Comparison of ENCODE assay signal across 12 mouse cellular contexts in genomic region chr13:107804418-107804817, GRCm38 (mm10).
DNase-seq lines count a peak whose midpoint lies in the region; ATAC-seq and TF ChIP-seq lines count a peak whose summit lies in the region.
"Had no signal": no experiment of that assay in that cellular context is flagged by ENCODE, and none has a peak within 500 bp of the region (broad histone marks: within the 10 kb centered on the region; RNA-seq: fewer than 3 reads in every experiment).

No protein-coding gene starts in this region.

- H3K27me3 ChIP-seq in Patski, result no peaks in the 10 kb centered on the region

- in situ Hi-C loops in Patski (cut with MboI; ENCODE audit: low pct_unique_long_range_greater_than_20kb), result no loop called here

- no peak overlapping the region for H3K27ac ChIP-seq in layer of hippocampus, adult 2 months

- no peak for ATAC-seq in Patski
- ATAC-seq: inflammation-experienced regulatory T-cells, adult 6 months had no signal

- DNase-seq in cerebellum, postnatal 10 days, result peak; percentile 28 to 33
- DNase-seq in cerebellum, postnatal 36 days, result no peak
- DNase-seq in layer of hippocampus, adult 2 months (ENCODE audit: low spot score in 2 of 2), result no peak
- no peak for DNase-seq in layer of hippocampus, adult 18-20 months (ENCODE audit: low spot score in 2 of 2)
- DNase-seq in 3T3-L1 (ENCODE audit: low read depth, low spot score) (peak; percentile 19), Patski (ENCODE audit: low read depth, low spot score) (no peak)
- no peak for DNase-seq in ovary, postnatal 10 days (ENCODE audit: low spot score)
- DNase-seq in left cerebral cortex, postnatal 36 days (ENCODE audit: low spot score in 2 of 2), result no peak
- DNase-seq: adrenal gland, postnatal 36 days; cerebellum, adult 2 months; thymus, postnatal 36 days had no signal

- CTCF ChIA-PET in Patski (lab: Charles Lee), result interaction anchor here (0.9 to 1.5 kb wide), 3 partner anchors 12 to 64 kb away, joined by 3 to 5 read pairs (median 4); no protein-coding TSS in a partner anchor

- intact Hi-C loops in left cerebral cortex, postnatal 36 days (cut with DNase I), result no loop called here

- POLR2A ChIA-PET in Patski (lab: Charles Lee), result interaction anchor here (0.6 to 0.8 kb wide), 2 partner anchors 10 to 12 kb away, joined by 3 read pairs; no protein-coding TSS in a partner anchor

- peak; percentile 61 for TF ChIP-seq CTCF in layer of hippocampus, adult 2 months (conservative IDR thresholded peaks at IDR 0.05)
- TF ChIP-seq CTCF in Patski (IDR thresholded peaks at IDR 0.05), result peak; percentile 43

- no peak overlapping the region for H3K4me3 ChIP-seq in layer of hippocampus, adult 2 months

Comparison
In these comparisons a context has a peak if more than half of its experiments do, and no peak if none do; other contexts are left out.
1. DNase-seq: peak in cerebellum, postnatal 10 days (2 of 2) and 3T3-L1 (single experiment); none in cerebellum, postnatal 36 days (0 of 2), layer of hippocampus, adult 2 months (0 of 2), layer of hippocampus, adult 18-20 months (0 of 2), Patski (single experiment), ovary, postnatal 10 days (single experiment) and left cerebral cortex, postnatal 36 days (0 of 2).